Mouse (Mus musculus) heart, adult 2 months (tissue): ENCODE results near the gene Spcs2.

Source experiments
- CTCF ChIP-seq: fragments of 200-600 bp; IDR thresholded peaks from 2 replicates; pipeline ENCODE4 v1.8.1; 2022; ENCODE audit warnings: antibody characterized with exemption, mild to moderate bottlenecking, moderate library complexity
- EP300 ChIP-seq: fragments of 200-500 bp; IDR thresholded peaks from 2 replicates; pipeline ENCODE4 v1.6.1; 2011; ENCODE audit warnings: low read depth, low read length, control low read depth; ENCODE audit not compliant: insufficient read depth
- POLR2A ChIP-seq: fragments of 200-500 bp; IDR thresholded peaks from 2 replicates; pipeline ENCODE4 v1.6.1; 2011; ENCODE audit warnings: mild to moderate bottlenecking, low read depth, low read length, control low read depth; ENCODE audit not compliant: insufficient read depth

DNA sequence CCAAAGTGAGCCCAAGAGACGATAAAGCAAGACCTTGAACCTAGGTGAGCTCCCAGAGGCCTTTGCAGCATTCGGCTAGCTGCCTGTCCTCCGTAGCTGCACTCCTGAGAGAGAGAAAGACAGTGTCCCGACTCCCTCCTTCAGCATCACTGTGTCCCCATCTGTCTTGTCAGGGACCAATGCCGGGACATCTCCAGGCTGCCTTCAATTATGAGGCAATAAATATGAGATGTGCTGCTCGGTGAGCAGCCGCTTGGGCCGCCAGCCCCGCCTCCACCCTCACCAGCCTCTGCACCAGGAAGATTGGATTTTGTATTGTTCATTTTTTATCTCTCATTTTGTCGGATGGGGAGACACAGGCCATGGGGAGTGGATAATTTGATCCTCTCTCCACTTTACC lies 72.4 kb downstream of the Spcs2 start:
- TF ChIP-seq POLR2A (no peak), CTCF (no peak), EP300 (no peak)
